Mouse (Mus musculus): Measurements from ENCODE around the gene Acox2.
A peak's percentile ranks its signal among the peaks of the same experiment; 100 is the strongest.

The Acox2 gene

DNA sequence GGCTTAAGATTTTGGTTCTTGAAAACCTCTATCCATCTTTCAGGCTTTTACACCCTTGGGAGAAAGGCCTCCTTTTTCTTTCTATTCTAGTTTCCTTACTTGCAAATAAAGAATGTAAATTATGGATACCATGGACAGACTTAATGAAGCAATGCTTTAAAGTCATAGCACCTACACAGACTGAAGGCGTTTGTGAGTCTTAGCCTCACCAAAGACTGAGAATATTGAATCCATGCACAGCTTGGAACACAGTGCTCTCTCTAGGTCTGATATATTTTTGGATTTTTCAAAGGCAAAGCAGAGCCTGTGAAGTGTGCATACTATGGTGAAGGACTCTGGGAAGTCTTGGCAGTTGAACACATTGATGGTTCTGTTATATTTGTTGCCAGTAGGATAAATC is 9.9 kb downstream of the Acox2 start:
- DNase-seq = no peak

DNA sequence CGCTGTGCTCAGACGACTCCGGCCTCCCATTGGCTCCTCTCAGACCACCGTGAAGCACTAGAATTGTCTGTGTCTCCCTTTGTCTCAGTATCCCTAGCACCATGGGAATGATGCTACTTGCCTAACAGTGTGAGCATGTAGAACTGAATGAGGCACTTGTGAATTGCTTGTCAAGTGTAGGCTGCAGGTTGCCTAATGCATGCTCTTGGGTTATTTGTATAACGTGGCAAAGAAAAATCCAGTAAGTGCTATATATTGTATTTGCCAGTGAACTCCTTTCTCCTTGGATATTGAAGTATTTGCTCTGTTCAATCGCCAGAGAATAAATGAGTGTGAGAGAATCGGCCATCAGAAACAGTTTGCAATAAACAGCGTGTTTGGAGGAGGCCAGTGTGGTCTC is 12.3 kb downstream of the Acox2 start:
- no peak for DNase-seq

DNA sequence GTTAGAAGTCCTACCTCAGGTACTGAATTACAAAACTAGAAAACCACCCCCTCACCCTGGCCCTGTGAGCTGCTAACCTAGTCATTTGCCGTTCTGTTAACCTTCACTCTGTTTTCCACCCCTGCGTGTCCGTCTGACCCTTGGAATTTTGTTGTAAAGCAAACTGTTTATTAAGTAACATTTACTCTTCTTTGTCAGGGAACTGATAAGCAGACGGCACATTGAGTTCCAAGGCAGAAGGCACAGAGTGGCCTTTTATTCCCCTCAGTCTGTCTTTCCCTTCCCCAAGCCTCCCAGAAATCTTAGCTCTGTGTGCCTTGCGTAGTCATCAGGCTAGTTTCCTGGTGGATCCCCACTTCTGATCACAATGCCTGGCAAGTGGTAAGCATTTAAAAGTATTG is 14.9 kb downstream of the Acox2 start:
- DNase-seq = no peak

DNA sequence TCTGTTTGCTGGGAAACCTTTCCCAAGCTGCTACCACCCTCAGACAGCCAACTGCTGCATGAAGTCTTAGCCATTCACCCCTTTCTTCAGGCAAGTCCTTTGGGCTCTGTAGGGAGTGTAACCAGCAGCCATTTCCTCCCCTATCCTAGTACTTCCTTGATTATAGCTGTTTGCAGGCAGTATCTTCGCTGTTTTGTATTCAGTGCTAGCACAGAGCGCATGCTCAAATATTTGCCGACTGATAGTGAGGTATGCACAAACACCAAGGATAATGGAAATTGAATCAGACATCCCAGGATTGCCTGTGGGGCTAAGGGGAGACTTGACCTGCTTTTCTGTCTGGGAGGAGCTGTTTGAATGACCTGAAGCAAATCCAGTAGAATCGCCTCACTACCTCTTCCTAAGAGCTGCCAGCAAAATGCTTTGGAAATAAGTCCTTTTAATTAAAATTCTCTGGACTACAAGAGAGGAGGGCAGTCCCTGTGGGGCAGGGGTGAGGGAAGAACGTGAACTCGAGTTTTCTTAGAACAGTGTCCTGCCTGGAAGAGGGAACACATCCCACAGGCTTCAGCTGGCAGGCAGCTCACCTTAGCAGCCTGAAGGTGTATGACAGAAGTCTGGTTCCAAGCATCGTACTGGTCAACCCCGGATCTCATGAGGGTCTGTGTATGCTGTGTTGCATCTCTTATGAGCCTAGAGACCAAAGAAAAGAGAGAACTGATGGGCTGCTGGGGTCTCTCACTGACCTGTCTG is 15.8 kb downstream of the Acox2 start:
- DNase-seq = no peak

DNA sequence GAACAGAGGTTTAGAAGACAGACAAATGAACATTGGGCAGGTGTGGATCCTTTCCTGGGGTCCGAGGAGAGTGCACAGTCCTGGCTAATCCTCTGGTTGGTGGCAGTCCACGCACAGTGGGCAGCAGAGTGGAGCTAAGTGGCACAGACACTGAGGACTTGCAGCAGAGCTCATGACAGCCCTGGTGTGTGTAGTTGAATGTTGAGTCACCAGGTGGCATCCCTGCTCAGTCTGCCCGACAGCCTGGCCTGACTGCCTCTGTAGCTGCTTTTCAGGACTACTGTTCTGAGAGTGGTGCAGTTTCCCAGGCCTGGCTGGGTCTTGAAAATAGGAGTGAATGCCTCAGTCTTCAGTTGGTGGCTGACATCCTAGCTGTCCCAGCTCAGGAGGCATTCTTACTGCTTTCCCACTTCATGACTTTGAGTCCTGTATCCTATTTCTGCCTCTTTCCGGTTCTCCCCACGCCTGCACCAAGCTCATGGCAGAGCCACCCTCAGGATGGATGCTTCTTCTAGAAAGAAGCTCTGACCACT is 16.7 kb downstream of the Acox2 start:
- peak; percentile 50 to 69 for DNase-seq

DNA sequence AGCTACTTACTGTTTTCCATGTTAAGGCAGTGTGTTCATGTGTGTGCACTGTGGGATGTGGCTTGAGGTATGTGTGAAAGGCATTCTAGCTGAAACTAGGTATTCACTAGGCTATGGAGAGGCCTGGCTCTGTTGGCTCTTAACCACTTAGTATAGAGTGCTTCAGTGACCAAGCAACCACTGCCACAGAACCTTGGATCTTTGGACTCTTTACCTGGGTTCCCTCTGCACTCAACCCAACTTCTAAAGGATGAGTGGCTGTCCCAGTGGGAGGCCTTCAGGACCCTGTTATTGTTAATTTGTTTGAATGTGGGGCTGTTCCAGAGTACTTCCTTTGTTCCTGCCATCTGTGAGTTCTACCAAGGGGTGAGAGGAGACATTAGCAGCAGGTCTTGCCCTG is 17.3 kb downstream of the Acox2 start:
- DNase-seq = no peak

DNA sequence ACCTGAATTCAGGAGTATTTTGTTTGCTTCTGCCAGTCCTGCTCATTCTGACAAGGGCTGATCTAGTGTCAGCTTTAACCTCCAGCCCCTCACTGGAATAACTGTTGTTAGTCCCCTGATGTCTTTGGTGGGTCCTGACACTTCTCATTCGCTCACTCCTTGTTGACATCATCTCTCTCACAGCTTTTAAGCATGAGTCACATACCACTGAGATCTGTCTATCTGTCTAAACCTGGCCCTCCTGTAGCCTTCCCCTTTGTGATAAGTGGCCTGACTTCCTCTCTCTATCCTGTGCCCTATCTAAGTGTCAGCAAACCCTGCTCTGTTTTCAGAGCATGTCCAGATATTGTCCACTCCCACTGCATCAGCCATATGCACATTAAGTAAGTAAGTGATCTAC is 25.9 kb downstream of the Acox2 start:
- no peak for DNase-seq

DNA sequence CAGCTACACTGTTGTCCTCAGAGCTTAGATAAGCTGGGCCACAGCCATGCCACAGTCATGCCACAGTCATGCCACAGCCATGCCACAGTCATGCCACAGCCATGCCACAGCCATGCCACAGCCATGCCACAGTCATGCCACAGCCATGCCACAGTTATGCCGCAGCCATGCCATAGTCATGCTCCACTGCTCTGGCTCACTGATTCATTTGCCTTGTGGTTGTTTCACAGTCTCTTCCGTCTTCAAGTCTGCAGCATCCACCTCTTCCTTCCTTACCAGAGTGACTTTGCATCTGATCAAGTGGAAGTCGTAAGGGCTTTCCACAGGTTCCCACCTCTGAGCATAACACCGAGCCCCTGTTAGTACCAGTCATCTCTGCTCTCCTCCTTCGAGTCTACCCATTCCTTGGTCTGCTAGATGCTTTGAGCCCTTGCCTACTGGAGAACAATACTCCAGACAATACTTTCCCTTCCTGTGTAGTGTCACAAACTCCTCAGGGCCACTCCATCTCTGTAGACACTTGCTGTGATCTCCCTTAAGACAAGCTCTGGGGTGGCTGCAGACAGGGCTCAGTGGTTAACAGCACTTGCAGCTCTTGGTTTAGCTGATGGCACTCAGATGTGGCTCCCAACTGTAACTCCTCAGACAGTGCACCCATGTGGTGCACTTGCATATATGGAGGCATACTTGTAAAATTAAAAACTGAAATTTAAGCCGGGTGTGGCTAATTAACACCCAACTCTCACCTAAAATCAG is 26.8 kb downstream of the Acox2 start:
- no peak for DNase-seq

DNA sequence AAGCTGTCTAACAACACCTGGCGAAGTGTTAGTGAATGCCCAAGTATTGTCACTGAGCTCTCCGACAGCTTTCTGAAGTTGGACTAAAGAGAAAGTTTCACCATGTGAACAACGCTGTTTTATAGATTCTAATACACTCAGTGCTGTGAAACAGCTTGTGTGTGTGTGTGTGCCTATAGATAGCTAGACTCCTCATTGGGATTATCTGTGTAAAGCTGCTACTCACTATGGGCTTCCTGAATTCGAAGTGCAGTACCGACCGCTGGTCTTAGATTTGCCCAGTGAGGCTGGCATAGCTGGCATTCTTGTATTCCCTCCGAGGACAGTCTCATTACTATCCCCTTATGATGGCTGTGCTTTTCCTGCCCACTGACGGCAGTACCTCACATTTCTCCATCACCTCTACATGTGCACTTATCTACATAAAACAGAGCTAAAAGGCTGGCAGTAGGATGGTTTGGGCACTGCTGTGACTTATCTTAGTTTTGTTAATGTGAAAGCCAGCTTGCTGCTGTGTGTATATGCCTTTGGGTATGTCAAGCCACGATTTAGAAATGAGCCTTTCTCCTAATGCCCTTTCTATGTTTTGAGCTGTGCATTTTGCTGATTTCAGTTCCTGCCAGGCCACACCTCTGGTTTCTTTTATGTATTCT is 29.7 kb downstream of the Acox2 start:
- no peak for DNase-seq

DNA sequence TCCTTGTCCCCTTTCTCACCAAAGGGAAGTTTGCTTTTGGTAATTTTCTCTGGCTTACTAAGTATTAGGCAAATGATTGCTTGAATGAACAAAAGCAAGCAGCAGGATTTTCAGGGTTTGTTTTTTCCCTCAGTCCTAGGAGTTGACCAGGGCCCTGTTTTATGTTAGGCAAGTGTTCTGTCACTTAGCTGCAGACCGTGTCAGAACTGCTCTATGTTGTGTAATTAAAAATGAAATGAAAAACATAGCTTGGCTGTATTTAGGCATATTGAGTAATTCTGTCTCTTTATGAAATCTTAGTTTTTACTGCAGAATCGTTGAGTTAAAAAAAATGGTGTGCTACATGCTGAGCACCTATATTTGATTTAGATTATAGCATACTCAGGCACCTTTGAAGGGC is 34.3 kb downstream of the Acox2 start:
- no peak for DNase-seq

DNA sequence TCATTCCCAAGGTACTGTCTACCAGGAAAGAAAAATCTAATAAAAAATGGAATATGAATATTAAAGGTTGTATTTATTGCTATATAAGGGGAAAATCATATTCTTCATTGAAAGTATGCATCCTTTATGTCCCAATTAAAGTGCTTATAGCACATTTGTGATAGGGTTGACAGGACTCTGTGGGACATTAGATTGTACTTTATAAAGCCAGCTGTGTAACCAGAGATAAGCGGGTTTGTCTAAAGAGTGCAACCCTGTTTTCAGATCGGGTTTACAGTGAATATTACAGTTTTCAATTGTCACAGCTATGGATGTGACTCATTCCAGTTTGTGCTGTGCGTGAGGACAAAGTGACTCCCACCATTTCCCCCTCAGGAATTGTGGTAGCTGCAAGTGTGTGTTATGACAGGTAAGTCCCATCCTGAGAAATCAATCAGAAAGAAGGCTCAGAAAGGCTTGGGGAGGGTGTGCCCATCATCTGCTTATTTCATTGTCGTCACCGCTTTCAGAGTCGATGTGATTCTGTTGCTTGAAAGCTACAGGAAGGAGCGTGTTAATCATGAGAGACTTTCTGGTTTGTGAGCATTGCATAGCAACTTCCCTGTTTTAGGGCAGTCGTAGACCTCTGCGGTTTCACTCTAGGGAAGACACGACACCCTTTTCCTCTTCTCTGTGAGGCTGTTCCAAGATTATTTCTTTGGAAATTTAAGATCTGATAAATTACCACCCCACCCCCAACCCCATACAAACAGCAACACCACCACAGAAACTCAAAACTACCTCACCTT is 35.5 kb downstream of the Acox2 start:
- DNase-seq = no peak

DNA sequence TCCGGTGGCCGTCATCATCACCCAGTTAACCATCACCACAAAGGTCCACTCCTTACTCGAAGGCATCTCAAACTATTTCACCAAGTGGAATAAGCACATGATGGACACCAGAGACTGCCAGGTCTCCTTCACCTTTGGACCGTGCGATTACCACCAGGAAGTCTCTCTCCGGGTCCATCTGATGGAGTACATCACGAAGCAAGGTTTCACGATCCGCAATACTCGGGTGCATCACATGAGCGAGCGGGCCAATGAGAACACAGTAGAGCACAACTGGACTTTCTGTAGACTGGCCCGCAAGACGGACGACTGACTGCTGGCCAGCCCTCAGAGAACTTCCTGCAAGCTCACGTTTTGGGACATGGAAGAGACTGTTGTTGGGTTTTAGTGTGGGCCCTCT is 36.6 kb downstream of the Acox2 start:
- no peak for DNase-seq

DNA sequence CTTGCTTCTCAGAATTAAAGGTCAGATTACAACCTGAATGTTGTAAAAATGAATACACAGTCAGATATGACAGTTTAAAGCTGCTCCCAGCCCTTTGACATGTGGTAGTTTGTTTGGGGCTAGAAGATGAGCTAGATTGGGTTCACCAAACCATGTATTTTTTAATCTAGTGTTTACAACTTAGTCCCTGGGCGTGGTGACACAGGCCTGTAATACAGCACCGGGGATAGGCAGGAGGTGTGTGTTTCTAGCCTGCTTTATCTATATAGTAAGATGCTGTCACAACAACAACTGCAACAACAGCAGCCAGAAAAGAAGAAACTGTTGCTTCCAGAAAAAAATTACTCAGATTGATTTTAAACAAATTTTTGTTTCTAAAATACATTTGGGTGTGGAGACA is 38.2 kb downstream of the Acox2 start:
- DNase-seq = no peak

DNA sequence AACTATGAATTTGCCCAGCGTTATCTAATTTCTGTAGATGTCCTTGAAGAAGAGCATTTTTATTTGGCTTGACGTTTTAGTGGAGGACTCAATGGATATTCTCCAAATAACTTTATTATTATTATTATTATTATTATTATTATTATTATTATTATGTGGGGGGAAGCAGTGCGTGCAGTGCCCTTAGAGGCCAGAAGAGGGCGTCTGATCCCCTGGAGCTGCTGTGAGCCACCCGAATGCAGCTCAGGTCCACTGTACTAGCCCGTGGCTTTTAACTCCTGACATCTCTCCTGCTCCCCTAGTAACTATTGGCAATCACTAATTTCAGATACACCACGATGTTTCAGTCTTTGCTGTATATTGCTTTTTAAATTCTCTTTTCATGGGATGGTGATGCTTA is 38.8 kb downstream of the Acox2 start:
- peak in 1 of 2 experiments; percentile 54 for DNase-seq

DNA sequence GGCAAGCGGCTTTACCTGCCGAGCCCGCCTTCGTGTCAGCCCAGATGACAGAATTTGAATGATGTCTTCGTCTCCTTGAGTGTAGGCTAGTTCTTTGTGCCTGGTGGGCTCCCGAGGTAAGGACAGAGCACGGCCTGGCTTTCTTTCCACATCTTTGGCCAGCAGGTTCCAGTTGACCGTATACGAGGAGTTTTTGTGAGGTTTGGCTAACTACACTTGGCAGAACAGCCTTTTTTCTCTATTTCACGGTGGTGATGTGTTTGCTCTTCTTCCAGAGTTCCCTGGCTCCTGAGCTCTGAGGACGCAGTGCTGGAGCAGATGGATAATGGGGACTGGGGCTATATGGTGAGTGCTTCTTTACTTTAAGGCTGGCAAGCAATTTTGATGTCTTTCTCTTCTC is 39.3 kb downstream of the Acox2 start:
- DNase-seq = peak in 1 of 2 experiments; percentile 19

DNA sequence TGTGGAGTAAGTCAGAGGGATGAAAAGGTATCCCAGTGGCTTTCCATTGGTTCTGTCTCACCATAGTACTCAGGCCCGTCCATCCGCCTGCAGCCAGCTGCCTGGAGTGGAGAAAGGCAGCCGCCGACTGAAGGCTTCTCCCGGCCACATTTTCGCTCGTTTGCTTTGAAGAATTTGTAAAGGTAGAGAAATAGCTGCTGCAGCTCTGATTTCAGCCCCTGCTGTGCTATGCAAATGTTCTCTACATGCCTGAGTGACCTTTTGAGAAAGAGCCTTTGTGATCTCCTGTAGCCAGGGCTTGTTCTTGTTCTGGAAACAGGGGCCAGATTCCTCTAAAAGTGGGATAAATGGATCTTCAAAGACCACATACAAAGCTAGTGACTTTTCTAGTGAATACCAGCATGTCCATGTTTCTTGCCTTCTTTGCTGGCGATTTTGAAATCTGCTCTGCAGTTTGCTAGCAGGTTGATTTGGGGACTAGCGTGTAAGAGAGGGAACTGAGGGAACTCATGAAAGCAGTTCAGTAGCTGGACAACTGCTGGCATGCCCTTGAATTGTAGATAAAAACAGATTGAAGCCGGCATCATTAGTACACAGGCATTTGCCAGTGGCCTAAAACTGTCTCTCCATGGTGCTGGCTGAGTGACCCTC is 40.3 kb downstream of the Acox2 start:
- peak; percentile 63 to 66 for DNase-seq

DNA sequence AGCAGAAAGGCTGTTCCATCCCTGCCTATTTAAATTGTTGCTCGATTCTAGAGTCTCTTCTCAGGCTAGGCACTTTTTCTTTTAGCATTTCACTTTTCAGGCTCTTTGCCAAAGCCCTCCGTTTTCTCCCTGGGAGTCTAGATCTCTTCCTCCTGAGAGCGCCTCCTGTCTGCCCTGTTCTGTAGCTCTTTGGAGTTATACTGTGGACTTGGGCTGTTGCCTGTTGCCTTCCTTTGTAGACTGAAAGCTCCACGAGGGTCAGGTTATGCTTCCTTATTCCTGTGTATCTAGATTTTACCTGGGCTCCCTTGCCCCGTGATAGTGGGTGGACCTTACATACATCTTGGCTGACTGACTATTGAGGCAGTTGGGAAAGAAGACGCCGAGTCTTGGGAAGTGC is 40.9 kb downstream of the Acox2 start:
- peak in 1 of 2 experiments; percentile 37 for DNase-seq

DNA sequence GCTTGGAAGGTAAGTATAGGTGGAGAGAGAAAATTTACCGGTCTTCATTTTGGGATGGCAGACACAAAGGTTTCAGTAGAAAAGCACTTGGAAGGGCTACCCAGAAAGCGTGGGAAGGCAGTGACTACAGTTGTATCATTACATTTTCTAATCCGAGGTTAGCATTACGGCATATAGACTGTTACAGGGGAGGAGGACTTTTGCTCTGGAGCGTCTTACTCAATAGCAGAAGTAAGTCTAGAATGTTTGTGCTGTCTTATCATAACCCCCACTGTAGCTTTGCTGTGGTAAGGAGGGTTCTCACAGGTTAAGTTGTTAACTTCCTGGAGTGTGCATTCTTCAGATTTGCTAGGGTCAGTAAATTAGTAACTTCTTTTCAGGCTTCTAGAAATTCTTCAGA is 43.1 kb downstream of the Acox2 start:
- DNase-seq = no peak

DNA sequence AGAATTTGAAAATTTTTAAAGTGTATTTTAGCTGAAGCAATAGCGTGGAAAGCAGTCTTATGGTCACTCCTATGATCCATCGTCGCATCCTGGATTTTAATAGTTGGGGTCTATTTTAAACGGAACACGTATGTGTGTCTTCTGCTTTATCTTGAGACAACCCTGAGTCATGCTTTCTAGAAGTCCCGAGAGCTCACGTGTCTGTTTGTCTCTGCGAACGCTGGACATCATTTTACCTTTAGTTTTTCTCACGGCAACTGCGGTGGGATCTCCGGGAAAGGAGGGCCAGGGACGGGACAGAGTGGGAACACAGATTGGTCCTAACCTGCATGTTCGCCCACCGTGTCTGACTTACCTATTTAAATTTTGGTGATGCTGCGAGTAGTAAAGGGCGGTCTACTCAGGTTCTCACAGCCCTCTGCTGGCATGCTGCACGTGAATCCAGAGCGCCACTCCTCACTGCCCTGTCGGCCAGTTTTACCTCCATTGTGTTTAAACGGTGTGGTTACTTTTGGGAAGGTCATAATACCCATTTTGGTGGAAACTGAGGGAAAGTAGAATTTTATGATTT is 43.9 kb downstream of the Acox2 start:
- peak; percentile 44 to 46 for DNase-seq

DNA sequence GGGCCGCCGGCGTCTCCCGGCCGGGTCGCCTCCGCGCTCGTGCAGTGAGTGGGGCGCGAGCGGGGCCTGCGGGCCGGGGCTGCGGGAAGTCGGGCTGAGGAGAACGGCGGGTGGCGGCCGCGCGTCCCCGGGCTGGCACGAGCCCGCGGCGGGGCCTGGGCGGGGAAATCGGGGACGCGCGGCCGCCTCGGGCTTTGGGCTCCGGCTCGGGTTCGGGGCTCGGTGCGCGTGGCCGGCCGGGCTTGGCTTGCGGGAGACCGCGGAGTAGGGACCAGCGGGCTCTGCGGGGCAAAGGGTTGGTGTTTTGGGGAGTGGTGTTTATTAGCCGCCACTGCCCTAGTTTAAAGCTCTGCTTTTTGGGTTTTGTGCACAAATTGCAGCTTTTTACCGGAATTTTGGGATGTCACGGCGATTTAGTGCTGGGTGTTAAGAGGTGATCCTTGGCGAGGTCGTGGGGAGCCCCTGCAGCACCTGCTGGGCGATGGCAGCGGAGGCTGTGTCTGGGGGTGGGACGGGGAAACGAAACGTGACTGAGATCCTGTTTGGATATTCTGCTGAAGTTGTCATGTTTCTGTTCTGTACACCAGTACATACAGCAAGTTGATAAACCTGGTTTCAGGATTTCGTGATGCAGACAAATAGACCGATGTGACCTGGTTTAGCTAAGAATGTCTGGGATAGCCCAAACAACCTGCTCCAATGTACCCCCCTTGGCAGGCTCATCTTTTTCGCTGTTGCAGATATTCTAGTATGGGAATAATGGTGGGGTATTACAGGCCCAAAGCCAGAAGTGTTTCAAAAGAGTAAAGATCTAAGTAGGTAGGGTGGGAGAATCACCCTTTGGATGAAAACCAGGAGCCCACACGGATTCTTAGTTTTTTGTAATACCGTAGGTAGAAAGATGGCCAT is 44.6 kb downstream of the Acox2 start:
- DNase-seq = peak; percentile 86 to 92

DNA sequence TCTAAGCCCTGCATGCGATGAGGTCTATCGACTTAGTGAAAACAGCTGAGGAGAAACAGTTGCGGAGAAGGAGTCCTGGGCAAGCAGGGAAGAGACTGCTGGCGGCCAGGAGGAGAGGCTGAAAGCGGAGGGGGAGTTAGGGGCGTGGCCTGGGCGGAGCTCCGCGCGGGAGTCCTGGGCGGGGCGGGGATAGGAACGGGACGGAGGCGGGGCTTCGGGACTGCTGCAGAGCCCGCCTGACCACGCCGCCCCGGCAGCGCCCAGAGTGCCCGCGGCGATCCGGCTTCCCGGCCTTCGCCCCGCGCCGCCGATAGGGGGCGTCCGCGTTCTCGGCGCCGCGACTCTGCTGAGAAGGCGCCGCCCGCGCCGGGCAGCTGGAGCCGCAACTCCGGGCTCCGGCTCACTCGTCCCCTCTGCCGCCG is 45.3 kb downstream of the Acox2 start, which contains the start of gene Kctd6:
Gene Kctd6 (plus strand): TSS at position 338 of the 422 bp plus-strand sequence.
- peak; percentile 98 to 100 for DNase-seq
